Mouse (Mus musculus): ENCODE measurements around the gene Sept4. TPM values are rescaled to one million over a fixed set of nuclear protein-coding genes. Genes with fewer than 3 reads are reported as not detected.

Sept4 gene
- total RNA-seq (2021) = 10 to 100 TPM; 10.9 to 14.7 TPM
- long read RNA-seq, experiment 1, transcript Sept4-202 (11 exons, 1,245 nt) = major isoform, 5 of 23 reads
- long read RNA-seq, experiment 1, partial matches to known transcripts = 2 of 23 reads
- long read RNA-seq, experiment 1, other reads (novel, unspliced or antisense) = 15 of 23 reads
- long read RNA-seq, experiment 2, partial matches to known transcripts = 6 of 29 reads
- long read RNA-seq, experiment 2, other reads (novel, unspliced or antisense) = 19 of 29 reads

GRCm38 (mm10) chr11:87568255-87568953 is at the start of gene Sept4:
Sept4 (plus strand) TSS chr11:87568903.
- no peak for DNase-seq

- no peak for DNase-seq
These were observed 49.4 kb upstream of the Sept4 start for GRCm38 (mm10) chr11:87519260-87519659.

- DNase-seq = no peak
These were observed 45.2 kb upstream of the Sept4 start for GRCm38 (mm10) chr11:87523466-87523865.

- DNase-seq = no peak
These were observed 44.7 kb upstream of the Sept4 start for GRCm38 (mm10) chr11:87523967-87524366.

GRCm38 (mm10) chr11:87524780-87525179 is 43.9 kb upstream of the Sept4 start:
- no peak for DNase-seq

GRCm38 (mm10) chr11:87527364-87527763 is 41.3 kb upstream of the Sept4 start:
- no peak for DNase-seq

- no peak for DNase-seq
These were observed 40.7 kb upstream of the Sept4 start for GRCm38 (mm10) chr11:87527990-87528389.

- DNase-seq = no peak
These were observed 37.0 kb upstream of the Sept4 start for GRCm38 (mm10) chr11:87531695-87532094.

- DNase-seq = no peak
These were observed 26.4 kb upstream of the Sept4 start for GRCm38 (mm10) chr11:87542285-87542684.

- no peak for DNase-seq
These were observed 25.8 kb upstream of the Sept4 start for GRCm38 (mm10) chr11:87542906-87543305.

GRCm38 (mm10) chr11:87553342-87553741 is 15.4 kb upstream of the Sept4 start:
- no peak for DNase-seq

GRCm38 (mm10) chr11:87554386-87554785 is 14.3 kb upstream of the Sept4 start:
- no peak for DNase-seq

- no peak for DNase-seq
These were observed 13.5 kb upstream of the Sept4 start for GRCm38 (mm10) chr11:87555106-87555703.

- DNase-seq = no peak
These were observed 7.5 kb upstream of the Sept4 start for GRCm38 (mm10) chr11:87561208-87561607.

- no peak for DNase-seq
These were observed 2.2 kb upstream of the Sept4 start, which contains the start of gene Gm11492 for GRCm38 (mm10) chr11:87566501-87566900. Gm11492 (plus strand) TSS chr11:87566653.

GRCm38 (mm10) chr11:87570743-87571142 is 2.0 kb downstream of the Sept4 start:
- no peak for DNase-seq

- no peak for DNase-seq
These were observed 2.8 kb downstream of the Sept4 start for GRCm38 (mm10) chr11:87571361-87571950.

GRCm38 (mm10) chr11:87573751-87574150 is 5.0 kb downstream of the Sept4 start:
- DNase-seq = no peak

- DNase-seq = no peak
These were observed 5.9 kb downstream of the Sept4 start for GRCm38 (mm10) chr11:87574520-87575180.

- no peak for DNase-seq
These were observed 9.0 kb downstream of the Sept4 start for GRCm38 (mm10) chr11:87577601-87578248.

GRCm38 (mm10) chr11:87578249-87578962 is 9.7 kb downstream of the Sept4 start:
- peak; percentile 69 for DNase-seq

Data from gastrocnemius, postnatal 25 days (tissue).